Mouse (Mus musculus) hindbrain, postnatal 0 days (tissue): Measurements from ENCODE around the gene Celf2. TPM values are rescaled to one million over a fixed set of nuclear protein-coding genes. Genes with fewer than 3 reads are reported as not detected.

Experiments
- ATAC-seq: fragments of 200-750 bp; cut with Nextera tagmentation; 2 replicates; pipeline ENCODE4 v1.8.0; 2017; ENCODE audit warnings: mild to moderate bottlenecking, moderate TSS enrichment, moderate library complexity
- DNase-seq: peaks from one replicate; pipeline ENCODE4 v3.0.0-alpha.2; 2015; ENCODE audit warnings: low spot score
- H3K27ac ChIP-seq: fragments of 300-500 bp; sonication (generic); 2 replicates; pipeline ENCODE4 v1.5.1; 2014; ENCODE audit warnings: mild to moderate bottlenecking
- H3K27me3 ChIP-seq: fragments of 300-500 bp; sonication (generic); 2 replicates; pipeline ENCODE4 v1.6.1; 2014; ENCODE audit warnings: low read length, mixed read lengths; ENCODE audit not compliant: insufficient read depth
- H3K36me3 ChIP-seq: fragments of 300-500 bp; sonication (generic); 2 replicates; pipeline ENCODE4 v1.6.1; 2014; ENCODE audit warnings: low read length, mixed read lengths; ENCODE audit not compliant: insufficient read depth
- H3K4me1 ChIP-seq: fragments of 300-500 bp; sonication (generic); 2 replicates; pipeline ENCODE4 v1.6.1; 2014; ENCODE audit warnings: antibody characterized with exemption, low read length, mixed read lengths; ENCODE audit not compliant: insufficient read depth
- H3K4me2 ChIP-seq: fragments of 300-500 bp; sonication (generic); 2 replicates; pipeline ENCODE4 v1.6.1; 2014; ENCODE audit warnings: low read depth, mild to moderate bottlenecking, low read length, moderate library complexity, mixed read lengths
- H3K4me3 ChIP-seq: fragments of 300-500 bp; sonication (generic); 2 replicates; pipeline ENCODE4 v1.5.1; 2014; ENCODE audit warnings: low read length
- H3K9ac ChIP-seq: fragments of 300-500 bp; sonication (generic); replicated peaks from 2 replicates; pipeline ENCODE4 v1.6.1; 2014; ENCODE audit warnings: mild to moderate bottlenecking, low read length, moderate library complexity, mixed read lengths
- H3K9me3 ChIP-seq: fragments of 300-500 bp; sonication (generic); 2 replicates; pipeline ENCODE4 v1.6.1; 2016; ENCODE audit warnings: low read length, mixed read lengths
- CTCF ChIP-seq: IDR thresholded peaks from 2 replicates; pipeline ENCODE4 v1.5.1; 2016; ENCODE audit warnings: antibody characterized with exemption, control low read depth, low read depth
- WGBS: fragments of 180-500 bp; shearing (Covaris S2); extraction: QIAGEN DNeasy Blood & Tissue Kit; methylation state at CpG from one replicate; pipeline ENCODE4 v1.1.7; 2014; 5-methylcytosine and 5-hydroxymethylcytosine counted together
- polyA plus RNA-seq: library from polyadenylated mRNA; unstranded; fragments of >200 nt; fragmentation: Nextera tagmentation; extraction: Ambion mirVana; gene quantifications from 2 replicates; pipeline ENCODE4 v1.2.1, GENCODE M21; 2015
- total RNA-seq: library from RNA; depleted of rRNA; stranded (reverse); fragments of >200 nt; gene quantifications from 2 replicates; pipeline ENCODE4 v1.2.3, GENCODE M21; 2014

The Celf2 gene
- total and polyA plus RNA-seq, 2 experiments from 2014 or later, result 110 to 160 TPM

DNA sequence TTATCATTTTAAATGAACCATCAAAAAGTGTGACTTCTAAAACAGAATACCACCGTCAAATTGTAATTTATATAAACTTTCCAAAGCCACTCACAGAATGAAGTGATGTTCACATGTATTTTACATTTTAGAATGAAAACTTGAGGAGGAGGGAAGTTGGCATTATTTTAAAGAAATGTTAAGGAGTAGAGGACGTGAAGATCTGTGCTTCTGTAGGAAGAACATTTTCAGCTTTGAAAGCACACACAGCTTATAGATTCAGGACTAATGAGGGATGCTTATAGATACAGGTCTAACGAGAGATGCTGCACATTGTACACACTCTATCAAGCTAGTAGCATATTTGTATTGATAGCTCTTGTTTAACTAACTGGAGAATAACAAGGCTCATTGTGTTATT lies 254.0 kb downstream of the Celf2 start:
- WGBS, result 78% methylated on average over 3 of the region's 3 CpGs
- no peaks in the 10 kb centered on the region for H3K36me3 ChIP-seq
- no peak overlapping the region for H3K27ac ChIP-seq
- no peak for DNase-seq
- H3K27me3 ChIP-seq, result no peaks in the 10 kb centered on the region
- H3K4me1 ChIP-seq, result no peaks in the 10 kb centered on the region
- TF ChIP-seq CTCF, result no peak
- no peak overlapping the region for H3K9ac ChIP-seq
- no peak overlapping the region for H3K4me3 ChIP-seq
- no peaks in the 10 kb centered on the region for H3K9me3 ChIP-seq
- no peak for ATAC-seq
- no peak overlapping the region for H3K4me2 ChIP-seq

DNA sequence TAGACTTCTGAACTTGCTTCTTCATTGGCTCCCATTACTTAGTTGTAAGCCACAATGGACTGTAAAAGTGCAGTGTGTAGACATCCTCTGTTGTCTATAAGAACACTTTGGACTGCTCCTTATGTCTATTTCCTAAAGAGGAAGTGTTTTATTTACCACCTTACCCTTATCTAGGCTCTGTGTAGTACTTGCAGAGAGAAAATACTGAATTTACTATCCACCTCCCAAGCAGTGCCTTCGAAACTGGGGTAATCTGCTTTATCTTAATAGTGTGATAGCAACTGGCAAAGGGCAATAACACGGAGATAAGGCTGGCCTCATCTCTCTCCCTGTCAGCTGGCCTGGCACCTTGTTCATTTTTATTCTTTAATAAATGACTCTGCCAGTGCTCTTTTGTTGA lies 259.0 kb downstream of the Celf2 start:
- no peak overlapping the region for H3K4me2 ChIP-seq
- DNase-seq, result no peak
- WGBS, result 69% methylated on average over 2 of the region's 2 CpGs
- no peak for ATAC-seq
- no peaks in the 10 kb centered on the region for H3K4me1 ChIP-seq
- TF ChIP-seq CTCF, result no peak
- no peak overlapping the region for H3K9ac ChIP-seq
- no peaks in the 10 kb centered on the region for H3K9me3 ChIP-seq
- H3K27ac ChIP-seq, result no peak overlapping the region
- H3K4me3 ChIP-seq, result no peak overlapping the region
- no peaks in the 10 kb centered on the region for H3K27me3 ChIP-seq
- H3K36me3 ChIP-seq, result no peaks in the 10 kb centered on the region

DNA sequence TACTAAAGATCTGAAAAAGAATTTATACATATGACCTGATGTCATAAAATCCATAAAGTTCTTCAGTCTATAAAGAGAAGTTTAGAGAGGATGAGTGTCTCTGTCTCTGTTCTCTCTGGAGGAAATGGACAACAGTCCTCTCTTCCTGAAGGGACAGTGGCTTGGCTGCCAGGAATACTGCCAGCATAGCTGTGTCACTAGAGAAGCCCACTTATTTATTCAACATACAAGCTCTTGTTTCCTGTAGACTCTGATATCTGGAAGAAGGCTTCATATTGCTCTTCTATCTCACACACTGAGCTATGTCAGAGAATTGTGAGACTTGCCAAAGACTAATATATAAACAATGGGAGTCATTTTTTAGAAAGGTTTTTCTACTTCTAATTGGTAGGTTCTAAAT lies 260.4 kb downstream of the Celf2 start:
- Histone ChIP-seq H3K4me1 (no peaks in the 10 kb centered on the region), H3K4me2 (no peak overlapping the region), H3K27me3 (no peaks in the 10 kb centered on the region), H3K27ac (no peak overlapping the region), H3K36me3 (no peaks in the 10 kb centered on the region), H3K4me3 (no peak overlapping the region), H3K9me3 (no peaks in the 10 kb centered on the region), H3K9ac (no peak overlapping the region)
- DNase-seq (no peak), ATAC-seq (no peak)
- TF ChIP-seq CTCF, result no peak

DNA sequence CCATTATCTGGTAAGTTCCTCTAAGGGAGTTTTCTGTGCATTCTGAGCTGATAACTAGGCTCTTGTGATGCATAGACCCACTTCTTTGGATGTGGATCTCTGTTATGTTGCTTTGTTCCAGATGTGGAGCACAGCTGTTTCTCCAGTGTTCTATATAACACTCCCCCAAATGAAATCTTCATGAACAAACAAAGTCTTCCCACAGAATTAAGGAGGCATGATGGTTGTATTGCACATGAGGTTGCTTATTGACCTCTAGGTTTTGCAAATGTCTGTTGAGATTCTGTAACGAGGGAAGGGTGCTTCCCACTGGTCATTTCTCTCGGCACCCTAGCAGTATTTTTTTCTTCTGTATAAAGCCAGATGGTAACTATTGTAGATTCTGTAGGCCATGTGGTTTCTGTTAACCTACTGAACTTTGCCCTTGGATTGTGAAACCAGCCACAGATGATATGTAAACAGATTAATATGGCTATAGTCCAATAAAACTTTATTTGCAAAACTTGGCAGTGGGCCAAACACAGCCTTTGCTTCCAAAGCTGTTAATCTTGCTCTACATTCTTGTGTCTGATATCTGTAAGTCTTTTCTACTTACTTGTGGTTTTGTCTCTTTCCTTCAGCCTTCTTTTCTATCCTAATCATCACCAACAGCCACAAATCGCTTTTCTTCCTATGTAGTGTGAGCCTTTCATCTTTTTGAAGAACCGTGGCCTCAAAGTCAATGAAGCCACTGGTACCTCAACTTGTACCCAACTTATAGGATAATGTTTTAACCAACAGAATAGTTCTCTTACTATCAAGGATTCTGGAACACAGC lies 263.2 kb downstream of the Celf2 start:
- no peak overlapping the region for H3K4me2 ChIP-seq
- ATAC-seq, result no peak
- no peak for TF ChIP-seq CTCF
- no peak overlapping the region for H3K9ac ChIP-seq
- 77% methylated on average over 4 of the region's 4 CpGs for WGBS
- H3K27ac ChIP-seq, result no peak overlapping the region
- no peaks in the 10 kb centered on the region for H3K9me3 ChIP-seq
- H3K27me3 ChIP-seq, result no peaks in the 10 kb centered on the region
- no peak for DNase-seq
- H3K36me3 ChIP-seq, result no peaks in the 10 kb centered on the region
- no peaks in the 10 kb centered on the region for H3K4me1 ChIP-seq
- H3K4me3 ChIP-seq, result no peak overlapping the region

DNA sequence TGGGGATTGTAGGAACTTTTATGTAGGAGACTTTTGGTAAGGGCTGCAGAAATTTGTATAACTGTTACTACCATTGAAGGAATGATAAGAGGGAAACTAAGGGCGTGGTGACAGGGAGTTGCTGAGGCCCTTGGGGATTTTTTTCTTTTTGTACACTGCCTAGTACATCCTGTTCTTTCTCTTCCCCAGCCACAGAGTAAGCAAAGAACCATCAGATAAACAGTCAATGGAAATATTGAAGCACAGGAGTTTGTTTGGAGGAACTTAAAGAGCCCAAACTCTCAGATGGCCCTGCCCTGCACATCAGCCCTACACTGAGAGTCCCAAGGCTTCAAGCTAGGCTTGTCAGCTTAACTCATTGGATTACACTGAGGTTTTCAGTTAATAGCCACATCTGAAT lies 267.2 kb downstream of the Celf2 start:
- ATAC-seq, result no peak
- TF ChIP-seq CTCF, result no peak
- no peak for DNase-seq
- Histone ChIP-seq H3K4me1 (no peaks in the 10 kb centered on the region), H3K27ac (no peak overlapping the region), H3K4me3 (no peak overlapping the region), H3K9me3 (no peaks in the 10 kb centered on the region), H3K36me3 (no peaks in the 10 kb centered on the region), H3K4me2 (no peak overlapping the region), H3K27me3 (no peaks in the 10 kb centered on the region), H3K9ac (no peak overlapping the region)
- WGBS, result 75% methylated on average over 1 of the region's 1 CpGs

DNA sequence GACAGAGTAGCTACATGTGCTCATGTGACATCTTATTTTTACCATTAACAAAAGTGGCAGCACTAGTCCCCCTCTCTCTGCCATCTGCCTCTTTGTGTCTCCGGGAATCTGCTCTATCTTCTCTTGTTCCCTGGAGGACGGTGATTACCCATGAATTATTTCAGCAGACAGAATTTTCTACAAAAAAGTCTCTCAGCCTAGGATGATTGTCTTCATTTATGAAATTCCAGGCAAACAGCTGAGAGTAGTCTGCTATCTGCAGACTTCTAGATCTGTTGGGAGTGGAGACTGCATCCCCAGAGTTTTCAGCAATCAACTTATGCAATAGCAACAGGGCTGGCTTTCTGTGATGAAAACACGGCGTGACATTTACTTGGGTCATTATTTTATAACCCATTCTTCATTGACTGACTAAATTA lies 267.8 kb downstream of the Celf2 start:
- WGBS, result 48% methylated on average over 4 of the region's 4 CpGs
- Histone ChIP-seq H3K9me3 (no peaks in the 10 kb centered on the region), H3K27ac (no peak overlapping the region), H3K9ac (no peak overlapping the region), H3K4me3 (no peak overlapping the region), H3K4me2 (no peak overlapping the region), H3K27me3 (no peaks in the 10 kb centered on the region), H3K36me3 (no peaks in the 10 kb centered on the region), H3K4me1 (no peaks in the 10 kb centered on the region)
- TF ChIP-seq CTCF, result no peak
- no peak for ATAC-seq
- no peak for DNase-seq

DNA sequence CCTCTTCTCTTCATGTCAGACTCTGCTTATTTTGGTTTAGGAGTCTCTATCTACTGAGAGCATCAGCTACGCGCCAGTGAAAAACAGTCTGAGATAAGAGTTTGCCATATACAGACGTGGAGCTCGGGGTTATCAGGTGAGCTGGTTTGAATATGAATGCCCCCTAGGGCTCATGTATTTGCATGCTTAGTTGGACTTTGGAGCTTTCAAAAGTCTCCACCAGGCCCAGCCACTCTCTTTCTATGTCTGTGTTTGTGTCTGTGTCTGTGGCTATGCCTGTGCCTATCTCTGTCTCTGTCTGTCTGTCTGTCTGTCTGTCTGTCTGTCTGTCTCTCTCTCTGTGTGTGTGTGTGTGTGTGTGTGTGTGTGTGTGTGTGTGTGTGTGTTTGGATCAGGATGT lies 272.1 kb downstream of the Celf2 start:
- TF ChIP-seq CTCF, result no peak
- Histone ChIP-seq H3K4me2 (no peak overlapping the region), H3K36me3 (no peaks in the 10 kb centered on the region), H3K9me3 (no peaks in the 10 kb centered on the region), H3K27me3 (no peaks in the 10 kb centered on the region), H3K4me3 (no peak overlapping the region), H3K27ac (no peak overlapping the region), H3K9ac (no peak overlapping the region), H3K4me1 (no peaks in the 10 kb centered on the region)
- WGBS, result 94% methylated on average over 4 of the region's 4 CpGs
- no peak for DNase-seq
- no peak for ATAC-seq
